Mouse (Mus musculus) liver, embryonic 14.5 days (tissue): Measurements from ENCODE around the gene Rsph9. TPM values are rescaled to one million over a fixed set of nuclear protein-coding genes. Genes with fewer than 3 reads are reported as not detected.
A peak's percentile ranks its signal among the peaks of the same experiment; 100 is the strongest.

Source experiments
- ATAC-seq: fragments of 200-750 bp; cut with Nextera tagmentation; 2 replicates; pipeline ENCODE4 v1.8.0; 2017; ENCODE audit warnings: moderate number of reproducible peaks, mild to moderate bottlenecking, moderate library complexity; ENCODE audit not compliant: insufficient read depth
- DNase-seq, 3 experiments: peaks; one replicate each; pipeline ENCODE4 v3.0.0-alpha.2; 2012 to 2013; ENCODE audit warnings: low read depth in 3 of 3, low spot score in 3 of 3
- H3K27ac ChIP-seq: fragments of 300-500 bp; sonication (generic); 2 replicates; pipeline ENCODE4 v1.5.1; 2014; ENCODE audit warnings: moderate library complexity, mild to moderate bottlenecking, control low read depth, inconsistent platforms
- H3K27me3 ChIP-seq: fragments of 300-500 bp; sonication (generic); 2 replicates; pipeline ENCODE4 v1.6.1; 2014; ENCODE audit warnings: mild to moderate bottlenecking, low read length, moderate library complexity; ENCODE audit not compliant: control insufficient read depth, insufficient read depth
- H3K36me3 ChIP-seq: fragments of 300-500 bp; sonication (generic); replicated peaks from 2 replicates; pipeline ENCODE4 v1.6.1; 2014; ENCODE audit warnings: low read depth; ENCODE audit not compliant: control insufficient read depth, insufficient read depth
- H3K4me1 ChIP-seq, 2 experiments: fragments of 200-500 bp in 1 of 2; fragments of 300-500 bp in 1 of 2; sonication (generic) in 1 of 2; replicated peaks; 2 replicates each; pipeline ENCODE4 v1.6.1; 2012 to 2014; ENCODE audit warnings: antibody characterized with exemption in 1 of 2, inconsistent platforms in 1 of 2, low read length in 1 of 2; ENCODE audit not compliant: control insufficient read depth in 2 of 2, insufficient read depth in 2 of 2
- H3K4me2 ChIP-seq: fragments of 300-500 bp; sonication (generic); 2 replicates; pipeline ENCODE4 v1.6.1; 2014; ENCODE audit warnings: low read depth, mild to moderate bottlenecking, control low read depth, moderate library complexity
- H3K4me3 ChIP-seq, 2 experiments: fragments of 200-500 bp in 1 of 2; fragments of 300-500 bp in 1 of 2; sonication (generic) in 1 of 2; 2 replicates each; pipeline ENCODE4 v1.5.1; 2012 to 2014; ENCODE audit warnings: low read depth in 2 of 2, low read length in 2 of 2, mild to moderate bottlenecking in 2 of 2, control low read depth in 1 of 2, inconsistent platforms in 1 of 2, moderate library complexity in 1 of 2; ENCODE audit not compliant: insufficient read depth in 1 of 2
- H3K9ac ChIP-seq: fragments of 300-500 bp; sonication (generic); replicated peaks from 2 replicates; pipeline ENCODE4 v1.6.1; 2014; ENCODE audit warnings: mild to moderate bottlenecking, control low read depth, moderate library complexity
- H3K9me3 ChIP-seq: fragments of 300-500 bp; sonication (generic); 2 replicates; pipeline ENCODE4 v1.6.1; 2016; ENCODE audit warnings: low read length, mixed read lengths; ENCODE audit not compliant: control insufficient read depth
- CTCF ChIP-seq: IDR thresholded peaks from 2 replicates; pipeline ENCODE4 v1.5.1; 2016; ENCODE audit warnings: antibody characterized with exemption, low read depth, control low read depth
- EP300 ChIP-seq: IDR thresholded peaks from 2 replicates; pipeline ENCODE4 v1.6.1; 2016; ENCODE audit warnings: antibody characterized with exemption, low read depth
- WGBS: fragments of 180-500 bp; shearing (Covaris S2); extraction: QIAGEN DNeasy Blood & Tissue Kit; methylation state at CpG from one replicate; pipeline ENCODE4 v1.1.7; 2014; ENCODE audit not compliant: insufficient replicate concordance; 5-methylcytosine and 5-hydroxymethylcytosine counted together
- polyA plus RNA-seq, 2 experiments: library from polyadenylated mRNA; depleted of rRNA in 1 of 2; stranded (reverse) in 1 of 2; unstranded in 1 of 2; fragments of >200 nt; fragmentation: Nextera tagmentation in 1 of 2; extraction: Ambion mirVana in 1 of 2; gene quantifications; 2 replicates each; pipeline versions ENCODE4 v1.2.1 to v1.2.3; 2012 to 2014

Gene Rsph9
- 0.39 and 0.63 TPM in 2 replicates for polyA plus RNA-seq (2012; rRNA removed)
- polyA plus RNA-seq (2014; fragmentation: Nextera tagmentation; extraction: Ambion mirVana) = 0.71 and 0.77 TPM in 2 replicates

- ATAC-seq (peak; percentile 92), DNase-seq (peak; percentile 69 to 78 (median 72))
- 8% methylated on average over 37 of the region's 37 CpGs for WGBS
- Histone ChIP-seq H3K27me3 (no peaks in the 10 kb centered on the region), H3K4me2 (peak within 1 kb of the TSS; percentile 64), H3K9ac (peak within 1 kb of the TSS; percentile 56), H3K27ac (peak within 1 kb of the TSS; percentile 30), H3K36me3 (peaks cover 39% of the 10 kb centered on the region), H3K9me3 (no peaks in the 10 kb centered on the region), H3K4me3 (peak within 1 kb of the TSS; percentile 35 to 46), H3K4me1 (peaks cover 14 to 22% of the 10 kb centered on the region in 2 experiments)
- TF ChIP-seq CTCF (0 out of 2 replicates have a peak, but pooled peaks have one; percentile 13), EP300 (no peak)
Measured at GRCm38 (mm10) chr17:46143578-46144423, at the start of gene Rsph9. Rsph9 (minus strand) TSS chr17:46144216.

- H3K9ac ChIP-seq = no peak overlapping the region
- ATAC-seq = no peak
- no peak overlapping the region for H3K4me2 ChIP-seq
- WGBS = 94% methylated on average over 2 of the region's 2 CpGs
- DNase-seq = no peak
- H3K27ac ChIP-seq = no peak overlapping the region
- no peaks in the 10 kb centered on the region for H3K27me3 ChIP-seq
- no peaks in the 10 kb centered on the region for H3K9me3 ChIP-seq
- H3K36me3 ChIP-seq = peaks cover 88% of the 10 kb centered on the region
- H3K4me3 ChIP-seq = no peak overlapping the region
- TF ChIP-seq CTCF (no peak), EP300 (no peak)
- no peaks in the 10 kb centered on the region for H3K4me1 ChIP-seq
Measured at GRCm38 (mm10) chr17:46188829-46189228, 44.8 kb upstream of the Rsph9 start.

GRCm38 (mm10) chr17:46182273-46182672 is 38.3 kb upstream of the Rsph9 start:
- 88% methylated on average over 4 of the region's 4 CpGs for WGBS
- no peak for DNase-seq
- peaks cover 76% of the 10 kb centered on the region for H3K36me3 ChIP-seq

GRCm38 (mm10) chr17:46170538-46170937 is 26.5 kb upstream of the Rsph9 start:
- no peak overlapping the region for H3K27ac ChIP-seq
- H3K36me3 ChIP-seq = peaks cover 83% of the 10 kb centered on the region
- 67% methylated on average over 3 of the region's 3 CpGs for WGBS
- DNase-seq = no peak
- H3K27me3 ChIP-seq = no peaks in the 10 kb centered on the region
- peak; percentile 32; the same call in 1 of the 2 replicates for ATAC-seq
- H3K9ac ChIP-seq = no peak overlapping the region
- H3K9me3 ChIP-seq = no peaks in the 10 kb centered on the region
- peak; percentile 86 for TF ChIP-seq CTCF
- TF ChIP-seq EP300 = no peak
- no peak overlapping the region for H3K4me2 ChIP-seq
- no peak overlapping the region for H3K4me3 ChIP-seq
- H3K4me1 ChIP-seq = 0 out of 4 replicates have a peak, but pooled peaks cover 0 to 4% of the 10 kb centered on the region in 2 experiments

More at GRCm38 (mm10) chr17:46182273-46182672, 38.3 kb upstream of the Rsph9 start:
- ATAC-seq = no peak
- Histone ChIP-seq H3K9me3 (no peaks in the 10 kb centered on the region), H3K4me2 (no peak overlapping the region), H3K9ac (no peak overlapping the region), H3K4me3 (no peak overlapping the region), H3K4me1 (no peaks in the 10 kb centered on the region), H3K27ac (no peak overlapping the region), H3K27me3 (no peaks in the 10 kb centered on the region)
- TF ChIP-seq EP300 = no peak
- peak; percentile 57 for TF ChIP-seq CTCF

- Histone ChIP-seq H3K4me3 (no peak overlapping the region), H3K27ac (no peak overlapping the region; the same call in 1 of the 2 replicates), H3K4me1 (0 out of 4 replicates have a peak, but pooled peaks cover 0 to 3% of the 10 kb centered on the region in 2 experiments), H3K9ac (no peak overlapping the region), H3K9me3 (no peaks in the 10 kb centered on the region), H3K36me3 (peaks cover 91% of the 10 kb centered on the region), H3K4me2 (no peak overlapping the region), H3K27me3 (no peaks in the 10 kb centered on the region)
- TF ChIP-seq EP300 (no peak), CTCF (no peak)
- ATAC-seq = no peak
- WGBS = 83% methylated on average over 5 of the region's 5 CpGs
- no peak for DNase-seq
Measured at GRCm38 (mm10) chr17:46168768-46169167, 24.8 kb upstream of the Rsph9 start.
